Mouse (Mus musculus) small intestine, adult 2 months (tissue): ENCODE data around the gene Phykpl.

Source experiments
- CTCF ChIP-seq: fragments of 200-500 bp; IDR thresholded peaks from 2 replicates; pipeline ENCODE4 v1.5.1; 2012; ENCODE audit warnings: low read depth, mild to moderate bottlenecking, control low read depth, inconsistent platforms, low read length, moderate library complexity, mixed read lengths; ENCODE audit not compliant: insufficient replicate concordance, insufficient read length; ENCODE audit errors: extremely low read depth
- POLR2A ChIP-seq: fragments of 200-500 bp; IDR thresholded peaks from 2 replicates; pipeline ENCODE4 v1.6.1; 2012; ENCODE audit warnings: low read depth, mild to moderate bottlenecking, control low read depth, inconsistent platforms, low read length, moderate library complexity

- TF ChIP-seq CTCF, result no peak
- no peak for TF ChIP-seq POLR2A
Measured at GRCm38 (mm10) chr11:51646245-51646644, 61.7 kb downstream of the Phykpl start.
